Mouse (Mus musculus) cerebellum, postnatal 4 days (tissue): ENCODE data around the gene Lemd1.

Experiments used
- DNase-seq, 2 experiments: peaks; one replicate each; pipeline ENCODE4 v3.0.0; 2022; ENCODE audit warnings: low spot score in 2 of 2, mixed read lengths in 1 of 2

Lemd1 gene

GRCm38 (mm10) chr1:132287991-132288451, 96.8 kb downstream of the Lemd1 start:
- DNase-seq: peak in 1 of 2 experiments; percentile 59

DNA sequence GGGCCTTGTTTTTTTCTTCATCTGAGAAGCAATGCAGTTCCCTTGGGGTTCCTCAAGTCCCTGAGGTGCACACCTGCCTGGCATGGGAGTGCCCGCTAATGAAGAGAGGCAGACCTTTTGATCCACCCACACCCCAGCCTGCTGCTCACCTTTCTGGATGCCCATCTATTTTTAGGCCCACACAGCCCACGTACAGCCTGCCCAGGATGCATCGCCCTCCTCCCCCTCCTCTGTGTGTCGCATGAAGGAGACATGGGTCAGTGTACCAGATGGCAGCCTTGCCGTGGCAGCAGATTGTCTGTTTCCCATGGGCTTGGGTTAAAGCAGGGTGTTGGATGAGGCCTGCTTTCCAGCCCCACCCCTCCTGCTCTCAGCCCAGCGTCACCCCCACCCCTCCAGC, 98.7 kb downstream of the Lemd1 start:
- no peak for DNase-seq

DNA sequence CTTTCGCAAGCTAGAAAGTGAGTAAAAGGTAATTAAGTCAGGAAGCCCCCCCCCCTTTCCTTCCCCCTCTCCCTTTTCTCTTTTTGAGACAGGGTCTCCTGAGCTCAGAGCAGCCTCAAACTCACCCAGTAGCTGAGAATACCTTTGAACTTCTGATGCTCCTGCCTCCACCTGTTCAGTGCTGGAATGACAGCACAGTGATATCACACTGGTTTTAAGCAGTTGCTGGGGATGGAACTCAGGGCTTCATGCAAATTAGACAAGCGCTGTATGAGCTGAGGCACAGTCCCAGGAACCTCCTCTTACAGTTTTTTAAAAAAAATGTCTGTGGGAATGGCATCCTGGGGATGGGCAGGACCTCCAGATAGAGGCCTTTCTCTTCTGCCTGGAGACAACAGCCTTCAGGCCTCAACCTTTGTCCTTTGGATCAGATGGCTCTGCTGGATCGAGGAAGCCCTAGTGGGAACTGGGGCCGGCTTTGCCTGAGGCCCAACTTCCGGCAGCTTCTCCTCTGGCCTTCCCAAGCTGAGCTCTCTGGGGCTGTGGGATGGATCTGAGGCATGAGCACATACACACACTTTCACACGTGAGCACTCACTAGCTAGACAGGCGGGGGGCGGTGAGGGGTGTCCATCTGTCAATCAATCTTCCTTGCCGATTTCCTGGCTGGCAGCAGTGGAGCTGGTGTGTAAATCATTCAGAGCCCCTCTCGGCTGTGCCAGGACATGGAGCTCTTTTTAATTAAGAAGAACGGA, 99.9 kb downstream of the Lemd1 start:
- DNase-seq: no peak

GRCm38 (mm10) chr1:132291706-132292105, 100.5 kb downstream of the Lemd1 start:
- no peak for DNase-seq

DNA sequence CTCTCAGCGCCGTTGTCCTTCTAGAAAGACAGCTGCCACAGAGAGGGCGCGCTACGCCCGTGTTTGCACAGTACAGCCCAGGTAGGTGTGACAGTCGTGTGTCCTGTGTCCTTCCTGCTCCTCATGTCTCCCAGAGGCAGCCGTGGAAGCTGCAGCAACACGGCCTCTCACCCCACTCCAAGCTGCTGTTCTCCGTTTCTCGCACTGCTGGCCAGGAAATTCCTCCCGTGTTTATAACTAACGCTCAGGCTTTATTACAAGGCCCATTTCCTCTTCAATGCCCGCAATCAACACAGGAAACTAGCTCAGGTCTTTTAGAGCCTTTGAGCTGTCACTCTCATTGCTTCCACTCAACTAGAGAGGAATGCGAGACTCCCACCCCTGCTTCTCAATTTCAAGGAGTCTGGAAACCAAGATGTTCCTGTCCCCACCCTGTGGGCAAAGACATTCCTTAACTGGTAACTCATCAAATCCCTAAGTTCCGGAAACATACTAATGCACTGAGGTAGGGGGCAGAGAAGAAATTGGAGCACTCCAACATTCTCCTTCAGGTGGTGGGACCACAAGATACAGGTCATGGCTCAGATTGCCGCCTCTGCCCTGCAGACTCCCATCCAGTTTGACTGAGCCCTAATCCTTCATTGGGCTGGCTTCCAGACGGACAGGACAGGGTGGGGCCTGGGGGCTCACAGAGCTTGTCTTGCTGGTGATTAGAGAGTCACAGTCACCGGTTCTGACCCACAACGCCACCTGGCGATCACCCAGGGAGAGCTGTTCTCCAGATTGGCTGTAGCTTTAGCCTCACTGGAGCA, 101.3 kb downstream of the Lemd1 start:
- no peak for DNase-seq

DNA sequence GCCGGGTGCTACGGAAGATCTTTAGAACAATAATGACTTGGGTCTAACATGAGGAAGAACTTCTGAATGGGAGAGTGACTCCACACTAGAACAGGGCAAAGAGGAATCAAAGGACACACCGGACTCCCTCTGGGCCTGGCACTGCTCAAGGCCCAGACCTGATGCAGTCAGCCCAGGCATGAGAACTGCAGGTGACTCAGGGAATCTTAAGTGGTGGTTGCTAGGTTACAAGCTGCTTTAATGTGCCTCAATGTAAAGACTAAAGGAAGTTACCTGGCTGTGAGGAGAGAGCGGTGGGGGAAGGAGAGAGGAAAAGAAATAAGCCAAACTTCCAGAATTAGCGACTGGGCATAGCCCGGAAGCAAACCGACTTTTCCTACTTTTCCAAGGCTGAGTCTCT, 104.3 kb downstream of the Lemd1 start:
- DNase-seq: no peak

DNA sequence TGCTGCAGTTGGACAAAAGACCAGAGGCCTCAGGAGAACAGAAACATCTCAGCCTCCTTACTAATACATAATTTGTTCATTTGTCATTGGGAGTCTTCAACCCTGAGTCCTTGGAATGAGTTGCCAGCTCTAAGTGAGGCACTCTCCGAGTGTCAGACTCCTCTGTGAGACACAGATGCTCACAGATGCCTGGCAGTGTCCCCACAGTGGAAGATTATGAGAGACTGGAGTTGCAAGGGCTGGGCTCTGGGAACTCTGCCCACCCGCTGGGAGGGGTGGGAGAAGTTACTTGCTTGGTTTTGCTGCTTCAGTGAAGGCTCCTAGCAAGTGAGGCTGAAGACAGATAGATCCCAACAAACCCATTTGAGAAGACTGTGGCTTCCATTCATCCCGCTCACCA, 104.8 kb downstream of the Lemd1 start:
- DNase-seq: no peak

GRCm38 (mm10) chr1:132298425-132298800, 107.2 kb downstream of the Lemd1 start, which contains the start of gene Klhdc8a:
TSS of gene Klhdc8a (plus strand) at chr1:132298626.
- peak in 1 of 2 experiments; percentile 68 for DNase-seq

GRCm38 (mm10) chr1:132298801-132299464, 107.7 kb downstream of the Lemd1 start:
- DNase-seq: peak in 1 of 2 experiments; percentile 42

DNA sequence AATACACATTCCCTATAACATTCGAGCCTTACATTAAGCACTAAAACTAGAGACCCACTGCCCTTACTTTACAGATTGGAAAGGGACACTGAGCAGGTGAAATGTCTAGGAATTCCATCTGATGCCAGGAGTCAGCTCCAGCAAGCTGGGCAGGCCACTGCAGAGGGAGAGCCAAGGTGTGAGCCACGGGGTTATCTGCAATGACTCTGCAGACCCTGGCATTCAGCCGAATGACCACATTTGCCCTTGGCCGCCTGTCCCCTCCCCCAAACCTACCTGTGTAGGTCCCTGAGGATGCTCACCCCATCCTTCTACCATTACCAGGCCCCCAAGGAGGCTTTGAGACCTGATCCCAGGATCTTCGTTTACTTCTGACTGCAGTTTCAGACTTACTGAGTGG, 108.5 kb downstream of the Lemd1 start:
- DNase-seq: no peak

GRCm38 (mm10) chr1:132301242-132301641, 110.0 kb downstream of the Lemd1 start:
- no peak for DNase-seq

- no peak for DNase-seq
These were observed 111.2 kb downstream of the Lemd1 start for GRCm38 (mm10) chr1:132302341-132302866.

DNA sequence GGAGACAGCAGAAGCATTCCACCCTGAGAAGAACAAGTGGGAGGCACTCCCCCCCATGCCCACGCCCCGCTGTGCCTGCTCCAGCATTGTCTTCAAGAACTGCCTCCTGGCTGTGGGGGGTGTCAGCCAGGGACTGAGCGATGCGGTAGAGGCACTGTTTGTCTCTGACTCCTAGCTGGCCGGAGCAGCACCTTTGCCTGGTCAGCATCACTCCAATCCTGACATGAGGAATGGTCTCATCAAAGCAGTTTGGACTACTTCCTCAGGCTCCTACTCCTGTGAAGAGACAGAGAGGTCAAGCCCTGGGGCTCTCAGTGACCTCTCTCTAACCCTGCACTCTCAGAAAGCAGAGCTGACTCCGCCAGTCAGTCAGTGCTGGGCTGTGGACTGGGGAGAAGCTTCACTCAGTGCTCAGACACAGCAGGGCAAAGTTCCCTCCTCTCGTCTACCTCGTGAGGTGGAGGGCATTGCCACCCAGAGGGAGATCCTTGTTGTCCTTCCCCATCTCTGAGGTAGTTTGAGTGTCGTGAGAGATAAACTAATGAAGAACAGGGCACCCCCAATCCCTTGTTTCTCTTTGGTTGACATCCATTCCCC, 113.5 kb downstream of the Lemd1 start:
- DNase-seq: no peak

- peak in 1 of 2 experiments; percentile 62 for DNase-seq
These were observed 114.9 kb downstream of the Lemd1 start for GRCm38 (mm10) chr1:132306160-132306559.

DNA sequence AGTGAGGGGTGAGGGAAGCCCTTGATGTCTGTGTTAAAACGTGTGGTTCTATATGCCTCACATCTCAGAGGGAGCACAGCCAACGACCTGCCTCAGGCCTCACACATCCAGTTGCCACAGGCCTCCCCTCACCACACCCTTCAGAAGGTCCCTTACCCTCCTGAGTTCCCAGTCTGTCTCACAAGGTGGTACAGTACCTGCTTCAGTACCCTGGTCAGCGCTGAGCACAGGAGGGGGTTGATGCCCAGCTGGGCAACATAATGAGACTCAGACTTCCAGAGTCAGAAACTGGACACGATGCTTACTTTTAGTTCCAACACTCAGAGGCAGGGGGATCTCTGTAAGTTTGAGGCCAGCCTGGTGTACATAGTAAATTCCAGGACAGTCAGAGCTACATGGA, 115.6 kb downstream of the Lemd1 start:
- no peak for DNase-seq

DNA sequence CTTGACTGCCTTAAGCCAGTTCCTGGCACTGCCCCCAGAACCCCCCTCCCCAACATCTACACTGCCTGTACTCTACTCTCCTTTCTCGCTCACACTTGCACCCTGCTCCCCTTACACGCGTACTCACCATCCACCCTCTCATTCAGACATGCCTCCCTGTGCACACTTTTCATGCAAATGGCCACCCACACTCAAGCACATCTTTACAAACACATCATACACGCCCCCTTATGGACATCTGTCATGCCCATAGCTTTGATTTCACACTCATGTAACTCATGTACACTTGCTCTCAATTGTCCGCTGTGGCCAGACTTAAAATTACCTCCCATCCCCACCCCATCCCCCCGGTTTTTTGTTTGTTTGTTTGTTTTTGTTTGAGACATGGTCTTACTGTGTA, 116.7 kb downstream of the Lemd1 start:
- no peak for DNase-seq

DNA sequence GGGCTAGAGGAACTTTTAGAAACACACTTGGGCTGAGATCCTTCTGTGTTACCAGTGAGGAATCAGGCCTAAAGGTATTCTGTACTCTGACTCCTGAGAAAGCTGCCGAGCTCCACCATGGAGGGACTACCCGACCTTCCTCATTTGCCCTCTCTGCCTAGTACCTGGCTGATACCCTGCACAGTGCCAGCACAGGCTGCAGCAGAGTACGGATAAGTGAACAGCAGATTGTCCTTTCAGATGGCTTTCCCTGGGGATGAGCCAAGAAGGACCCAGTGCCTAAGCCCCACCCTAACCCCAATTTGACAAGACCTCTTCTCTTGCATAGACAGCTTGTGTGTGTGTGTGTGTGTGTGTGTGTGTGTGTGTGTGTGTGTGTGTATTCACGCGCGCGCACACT, 117.4 kb downstream of the Lemd1 start:
- DNase-seq: no peak
